Mouse (Mus musculus): ENCODE measurements around the gene Nop2. TPM values are rescaled to one million over a fixed set of nuclear protein-coding genes. Genes with fewer than 3 reads are reported as not detected.

The Nop2 gene
- polyA plus RNA-seq, 1 experiment from 2014 or later: 69.8 TPM

GRCm38 (mm10) chr6:125128724-125129123 lies 3.0 kb upstream of the Nop2 start:
- H3K36me3 ChIP-seq (replicated peaks; ENCODE audit: control insufficient read depth, insufficient read depth, low read depth, low read length): peaks cover 14% of the 10 kb centered on the region
- H3K4me2 ChIP-seq (ENCODE audit: low read depth, low read length): no peak overlapping the region
- H3K9ac ChIP-seq (replicated peaks; ENCODE audit: low read length): no peak overlapping the region
- no peak for DNase-seq (ENCODE audit: low spot score)
- no peaks in the 10 kb centered on the region for H3K9me3 ChIP-seq (replicated peaks; ENCODE audit: control insufficient read depth, low read length)
- no peaks in the 10 kb centered on the region for H3K4me1 ChIP-seq (ENCODE audit: control insufficient read depth, insufficient read depth, low read length)
- no peak overlapping the region for H3K4me3 ChIP-seq (ENCODE audit: low read depth, low read length)
- no peaks in the 10 kb centered on the region for H3K27me3 ChIP-seq (ENCODE audit: control insufficient read depth, insufficient read depth, low read length)
- no peak for ATAC-seq (replicated peaks; ENCODE audit: insufficient number of reproducible peaks, low FRiP score, low TSS enrichment, low read depth)
- H3K27ac ChIP-seq (replicated peaks; ENCODE audit: low read depth, low read length): no peak overlapping the region
- WGBS: 92% methylated on average over 12 of the region's 12 CpGs

GRCm38 (mm10) chr6:125129710-125130402 lies 1.9 kb upstream of the Nop2 start:
- no peaks in the 10 kb centered on the region for H3K9me3 ChIP-seq (replicated peaks; ENCODE audit: control insufficient read depth, low read length)

GRCm38 (mm10) chr6:125132470-125132869 lies 761 bp downstream of the Nop2 start:
- Histone ChIP-seq H3K4me3 (ENCODE audit: low read depth, low read length) (peak overlapping the region; percentile 93), H3K27me3 (ENCODE audit: control insufficient read depth, insufficient read depth, low read length) (no peaks in the 10 kb centered on the region), H3K9ac (replicated peaks; ENCODE audit: low read length) (peak overlapping the region; percentile 83), H3K4me2 (ENCODE audit: low read depth, low read length) (peak overlapping the region; percentile 79), H3K27ac (replicated peaks; ENCODE audit: low read depth, low read length) (no peak overlapping the region), H3K9me3 (replicated peaks; ENCODE audit: control insufficient read depth, low read length) (no peaks in the 10 kb centered on the region), H3K4me1 (ENCODE audit: control insufficient read depth, insufficient read depth, low read length) (no peaks in the 10 kb centered on the region), H3K36me3 (replicated peaks; ENCODE audit: control insufficient read depth, insufficient read depth, low read depth, low read length) (peaks cover 15% of the 10 kb centered on the region)
- no peak for ATAC-seq (replicated peaks; ENCODE audit: insufficient number of reproducible peaks, low FRiP score, low TSS enrichment, low read depth)
- 8% methylated on average over 11 of the region's 11 CpGs for WGBS
- no peak for DNase-seq (ENCODE audit: low spot score)

More at GRCm38 (mm10) chr6:125129710-125130402, 1.9 kb upstream of the Nop2 start:
- DNase-seq (ENCODE audit: low spot score) (no peak), ATAC-seq (replicated peaks; ENCODE audit: insufficient number of reproducible peaks, low FRiP score, low TSS enrichment, low read depth) (no peak)
- Histone ChIP-seq H3K4me3 (ENCODE audit: low read depth, low read length) (no peak overlapping the region), H3K36me3 (replicated peaks; ENCODE audit: control insufficient read depth, insufficient read depth, low read depth, low read length) (peaks cover 10% of the 10 kb centered on the region), H3K4me2 (ENCODE audit: low read depth, low read length) (no peak overlapping the region), H3K4me1 (ENCODE audit: control insufficient read depth, insufficient read depth, low read length) (no peaks in the 10 kb centered on the region), H3K27ac (replicated peaks; ENCODE audit: low read depth, low read length) (no peak overlapping the region), H3K27me3 (ENCODE audit: control insufficient read depth, insufficient read depth, low read length) (no peaks in the 10 kb centered on the region), H3K9ac (replicated peaks; ENCODE audit: low read length) (no peak overlapping the region)
- WGBS: 90% methylated on average over 20 of the region's 20 CpGs

- Histone ChIP-seq H3K27ac (replicated peaks; ENCODE audit: low read depth, low read length) (no peak overlapping the region), H3K4me1 (ENCODE audit: control insufficient read depth, insufficient read depth, low read length) (no peaks in the 10 kb centered on the region), H3K36me3 (replicated peaks; ENCODE audit: control insufficient read depth, insufficient read depth, low read depth, low read length) (peaks cover 15% of the 10 kb centered on the region), H3K27me3 (ENCODE audit: control insufficient read depth, insufficient read depth, low read length) (no peaks in the 10 kb centered on the region), H3K4me2 (ENCODE audit: low read depth, low read length) (no peak overlapping the region), H3K9me3 (replicated peaks; ENCODE audit: control insufficient read depth, low read length) (no peaks in the 10 kb centered on the region), H3K9ac (replicated peaks; ENCODE audit: low read length) (no peak overlapping the region), H3K4me3 (ENCODE audit: low read depth, low read length) (no peak overlapping the region)
- WGBS: 90% methylated on average over 19 of the region's 19 CpGs
- ATAC-seq (replicated peaks; ENCODE audit: insufficient number of reproducible peaks, low FRiP score, low TSS enrichment, low read depth) (no peak), DNase-seq (ENCODE audit: low spot score) (peak; percentile 65)
Measured at GRCm38 (mm10) chr6:125137002-125137671, 5.4 kb downstream of the Nop2 start.

GRCm38 (mm10) chr6:125139747-125140146 lies 8.0 kb downstream of the Nop2 start:
- no peak for ATAC-seq (replicated peaks; ENCODE audit: insufficient number of reproducible peaks, low FRiP score, low TSS enrichment, low read depth)
- H3K27ac ChIP-seq (replicated peaks; ENCODE audit: low read depth, low read length): no peak overlapping the region
- H3K27me3 ChIP-seq (ENCODE audit: control insufficient read depth, insufficient read depth, low read length): no peaks in the 10 kb centered on the region
- 91% methylated on average over 7 of the region's 7 CpGs for WGBS
- no peak overlapping the region for H3K9ac ChIP-seq (replicated peaks; ENCODE audit: low read length)
- H3K36me3 ChIP-seq (replicated peaks; ENCODE audit: control insufficient read depth, insufficient read depth, low read depth, low read length): peaks cover 16% of the 10 kb centered on the region
- no peak overlapping the region for H3K4me2 ChIP-seq (ENCODE audit: low read depth, low read length)
- DNase-seq (ENCODE audit: low spot score): no peak
- no peaks in the 10 kb centered on the region for H3K4me1 ChIP-seq (ENCODE audit: control insufficient read depth, insufficient read depth, low read length)
- no peak overlapping the region for H3K4me3 ChIP-seq (ENCODE audit: low read depth, low read length)
- H3K9me3 ChIP-seq (replicated peaks; ENCODE audit: control insufficient read depth, low read length): no peaks in the 10 kb centered on the region

- peaks cover 8% of the 10 kb centered on the region; the same call in 1 of the 2 replicates for H3K36me3 ChIP-seq (replicated peaks; ENCODE audit: control insufficient read depth, insufficient read depth, low read depth, low read length)
- H3K4me1 ChIP-seq (ENCODE audit: control insufficient read depth, insufficient read depth, low read length): no peaks in the 10 kb centered on the region
- no peak overlapping the region for H3K4me3 ChIP-seq (ENCODE audit: low read depth, low read length)
- no peaks in the 10 kb centered on the region for H3K27me3 ChIP-seq (ENCODE audit: control insufficient read depth, insufficient read depth, low read length)
- no peak overlapping the region for H3K9ac ChIP-seq (replicated peaks; ENCODE audit: low read length)
- DNase-seq (ENCODE audit: low spot score): no peak
- no peak for ATAC-seq (replicated peaks; ENCODE audit: insufficient number of reproducible peaks, low FRiP score, low TSS enrichment, low read depth)
- no peak overlapping the region for H3K27ac ChIP-seq (replicated peaks; ENCODE audit: low read depth, low read length)
- 95% methylated on average over 8 of the region's 8 CpGs for WGBS
- no peak overlapping the region for H3K4me2 ChIP-seq (ENCODE audit: low read depth, low read length)
- H3K9me3 ChIP-seq (replicated peaks; ENCODE audit: control insufficient read depth, low read length): no peaks in the 10 kb centered on the region
Measured at GRCm38 (mm10) chr6:125142436-125142835, 10.7 kb downstream of the Nop2 start.

- Histone ChIP-seq H3K36me3 (replicated peaks; ENCODE audit: control insufficient read depth, insufficient read depth, low read depth, low read length) (peaks cover 6% of the 10 kb centered on the region; the same call in 1 of the 2 replicates), H3K27ac (replicated peaks; ENCODE audit: low read depth, low read length) (no peak overlapping the region), H3K4me3 (ENCODE audit: low read depth, low read length) (no peak overlapping the region), H3K4me2 (ENCODE audit: low read depth, low read length) (no peak overlapping the region), H3K9me3 (replicated peaks; ENCODE audit: control insufficient read depth, low read length) (no peaks in the 10 kb centered on the region), H3K27me3 (ENCODE audit: control insufficient read depth, insufficient read depth, low read length) (no peaks in the 10 kb centered on the region), H3K4me1 (ENCODE audit: control insufficient read depth, insufficient read depth, low read length) (no peaks in the 10 kb centered on the region), H3K9ac (replicated peaks; ENCODE audit: low read length) (no peak overlapping the region)
- DNase-seq (ENCODE audit: low spot score) (no peak), ATAC-seq (replicated peaks; ENCODE audit: insufficient number of reproducible peaks, low FRiP score, low TSS enrichment, low read depth) (no peak)
- WGBS: 81% methylated on average over 3 of the region's 3 CpGs
Measured at GRCm38 (mm10) chr6:125143128-125143527, 11.4 kb downstream of the Nop2 start.

- DNase-seq (ENCODE audit: low spot score): no peak
- ATAC-seq (replicated peaks; ENCODE audit: insufficient number of reproducible peaks, low FRiP score, low TSS enrichment, low read depth): no peak
- WGBS: 84% methylated on average over 9 of the region's 9 CpGs
- Histone ChIP-seq H3K4me2 (ENCODE audit: low read depth, low read length) (no peak overlapping the region), H3K4me3 (ENCODE audit: low read depth, low read length) (no peak overlapping the region), H3K27me3 (ENCODE audit: control insufficient read depth, insufficient read depth, low read length) (no peaks in the 10 kb centered on the region), H3K9ac (replicated peaks; ENCODE audit: low read length) (no peak overlapping the region), H3K36me3 (replicated peaks; ENCODE audit: control insufficient read depth, insufficient read depth, low read depth, low read length) (peaks cover 6% of the 10 kb centered on the region; the same call in 1 of the 2 replicates), H3K27ac (replicated peaks; ENCODE audit: low read depth, low read length) (no peak overlapping the region), H3K4me1 (ENCODE audit: control insufficient read depth, insufficient read depth, low read length) (no peaks in the 10 kb centered on the region; the same call in 1 of the 2 replicates), H3K9me3 (replicated peaks; ENCODE audit: control insufficient read depth, low read length) (no peaks in the 10 kb centered on the region)
Measured at GRCm38 (mm10) chr6:125143904-125144303, 12.2 kb downstream of the Nop2 start.

All from embryonic facial prominence, embryonic 11.5 days (tissue).